Mouse (Mus musculus) liver, embryonic 11.5 days (tissue): Measurements from ENCODE around the gene a. TPM values are rescaled to one million over a fixed set of nuclear protein-coding genes. Genes with fewer than 3 reads are reported as not detected.
"Not testable (repeated sequence)": the region's sequence is repeated elsewhere in the genome, so short reads cannot be mapped to it uniquely, and the experiment has no call there.

ENCODE experiments used
- ATAC-seq: fragments of 200-750 bp; cut with Nextera tagmentation; replicated peaks from 2 replicates; pipeline ENCODE4 v1.8.0; 2017; ENCODE audit warnings: moderate number of reproducible peaks, mild to moderate bottlenecking, moderate TSS enrichment, moderate library complexity; ENCODE audit not compliant: low FRiP score
- DNase-seq: peaks from one replicate; pipeline ENCODE4 v3.0.0-alpha.2; 2017; ENCODE audit warnings: low spot score
- H3K27ac ChIP-seq: fragments of 300-500 bp; sonication (generic); 2 replicates; pipeline ENCODE4 v1.5.1; 2014; ENCODE audit warnings: mild to moderate bottlenecking, low read depth, low read length, control low read depth
- H3K27me3 ChIP-seq: fragments of 300-500 bp; sonication (generic); replicated peaks from 2 replicates; pipeline ENCODE4 v1.6.1; 2014; ENCODE audit warnings: low read length, mixed read lengths; ENCODE audit not compliant: control insufficient read depth, insufficient read depth
- H3K36me3 ChIP-seq: fragments of 300-500 bp; sonication (generic); 2 replicates; pipeline ENCODE4 v1.6.1; 2014; ENCODE audit warnings: mild to moderate bottlenecking, low read length, moderate library complexity, mixed read lengths; ENCODE audit not compliant: control insufficient read depth, insufficient read depth
- H3K4me1 ChIP-seq: fragments of 300-500 bp; sonication (generic); replicated peaks from 2 replicates; pipeline ENCODE4 v1.6.1; 2014; ENCODE audit warnings: low read length, mixed read lengths; ENCODE audit not compliant: control insufficient read depth, insufficient read depth
- H3K4me2 ChIP-seq: fragments of 300-500 bp; sonication (generic); 2 replicates; pipeline ENCODE4 v1.6.1; 2014; ENCODE audit warnings: mild to moderate bottlenecking, control low read depth, moderate library complexity
- H3K4me3 ChIP-seq: fragments of 300-500 bp; sonication (generic); 2 replicates; pipeline ENCODE4 v1.5.1; 2014; ENCODE audit warnings: low read depth, low read length, control low read depth
- H3K9ac ChIP-seq: fragments of 300-500 bp; sonication (generic); 2 replicates; pipeline ENCODE4 v1.6.1; 2014; ENCODE audit warnings: low read depth, low read length, control low read depth
- H3K9me3 ChIP-seq: fragments of 300-500 bp; sonication (generic); 2 replicates; pipeline ENCODE4 v1.6.1; 2016; ENCODE audit warnings: low read length, inconsistent platforms, mixed read lengths; ENCODE audit not compliant: control insufficient read depth
- WGBS: fragments of 180-500 bp; shearing (Covaris S2); extraction: QIAGEN DNeasy Blood & Tissue Kit; methylation state at CpG from one replicate; pipeline ENCODE4 v1.1.7; 2014; 5-methylcytosine and 5-hydroxymethylcytosine counted together
- polyA plus RNA-seq: library from polyadenylated mRNA; unstranded; fragments of >200 nt; fragmentation: Nextera tagmentation; extraction: Ambion mirVana; gene quantifications from 2 replicates; pipeline ENCODE4 v1.2.1, GENCODE M21; 2014

The a gene
- polyA plus RNA-seq, 1 experiment from 2014 or later, result 0.62 TPM

DNA sequence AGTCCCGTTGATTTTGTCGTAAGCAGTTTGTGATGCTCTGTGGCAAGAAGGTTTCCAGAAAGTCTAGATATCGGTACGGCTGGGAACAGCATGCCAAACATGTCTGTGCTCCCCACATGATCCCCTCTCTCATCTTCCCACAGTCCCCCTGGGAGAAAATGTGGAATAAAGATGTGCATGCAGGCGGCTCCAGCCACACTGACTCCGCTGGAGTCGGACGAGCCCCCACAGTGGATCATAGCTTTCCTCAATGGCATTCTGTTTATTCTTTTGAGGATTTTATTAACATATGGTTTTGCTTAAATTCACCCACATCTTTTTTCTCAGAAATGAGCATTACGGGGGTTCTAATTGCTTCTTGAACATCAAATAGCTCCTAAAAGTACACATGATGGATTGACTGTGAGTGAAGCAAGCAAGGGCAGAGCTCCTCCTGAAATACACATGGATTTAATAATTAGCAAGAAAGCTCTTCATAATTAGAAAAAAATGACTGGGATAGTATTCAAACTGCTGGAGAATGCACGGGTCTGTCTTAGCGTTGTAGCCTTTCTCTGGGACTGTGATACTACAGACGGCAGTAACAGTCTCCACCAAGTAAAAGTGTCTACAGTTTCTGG lies 124.8 kb downstream of the a start:
- WGBS, result 65% methylated on average over 12 of the region's 12 CpGs
- H3K9me3 ChIP-seq, result no peaks in the 10 kb centered on the region
- H3K27ac ChIP-seq, result no peak overlapping the region
- no peaks in the 10 kb centered on the region for H3K4me1 ChIP-seq
- no peak overlapping the region for H3K4me3 ChIP-seq
- H3K27me3 ChIP-seq, result no peaks in the 10 kb centered on the region
- no peak for ATAC-seq
- DNase-seq, result no peak
- H3K9ac ChIP-seq, result no peak overlapping the region
- no peaks in the 10 kb centered on the region for H3K36me3 ChIP-seq
- H3K4me2 ChIP-seq, result no peak overlapping the region

DNA sequence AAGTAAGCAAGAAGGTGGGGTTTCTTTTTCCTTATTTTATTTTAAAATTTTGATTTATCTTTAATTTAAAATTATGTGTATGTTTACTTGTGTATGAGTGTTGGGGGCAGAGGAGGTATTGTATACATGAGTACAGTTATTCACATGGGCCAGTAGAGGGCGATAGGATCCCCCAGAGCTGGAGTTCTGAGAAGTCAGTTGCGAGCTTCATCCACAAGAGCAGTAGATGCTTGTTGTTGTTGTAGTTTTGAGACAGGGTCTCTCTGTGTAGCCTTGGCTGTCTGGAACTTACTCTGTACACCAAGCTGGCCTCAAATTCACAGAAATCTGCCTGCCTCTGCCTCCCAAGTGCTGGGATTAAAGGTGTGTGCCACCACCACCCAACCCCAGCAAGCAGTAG lies 125.3 kb downstream of the a start:
- ATAC-seq (no peak), DNase-seq (no peak)
- H3K27ac ChIP-seq, result no peak overlapping the region
- H3K9ac ChIP-seq, result no peak overlapping the region
- WGBS, result 17% methylated on average over 2 of the region's 2 CpGs
- H3K9me3 ChIP-seq, result no peaks in the 10 kb centered on the region
- no peaks in the 10 kb centered on the region for H3K27me3 ChIP-seq
- no peaks in the 10 kb centered on the region for H3K4me1 ChIP-seq
- H3K36me3 ChIP-seq, result no peaks in the 10 kb centered on the region
- H3K4me2 ChIP-seq, result no peak overlapping the region
- H3K4me3 ChIP-seq, result no peak overlapping the region

GRCm38 (mm10) chr2:154917866-154918641 lies 126.9 kb downstream of the a start:
- no peak for DNase-seq
- WGBS, result 80% methylated on average over 13 of the region's 13 CpGs
- Histone ChIP-seq H3K4me1 (no peaks in the 10 kb centered on the region), H3K27ac (no peak overlapping the region), H3K9me3 (no peaks in the 10 kb centered on the region), H3K4me2 (no peak overlapping the region), H3K27me3 (no peaks in the 10 kb centered on the region), H3K9ac (no peak overlapping the region), H3K4me3 (no peak overlapping the region), H3K36me3 (no peaks in the 10 kb centered on the region)
- ATAC-seq, result no peak

DNA sequence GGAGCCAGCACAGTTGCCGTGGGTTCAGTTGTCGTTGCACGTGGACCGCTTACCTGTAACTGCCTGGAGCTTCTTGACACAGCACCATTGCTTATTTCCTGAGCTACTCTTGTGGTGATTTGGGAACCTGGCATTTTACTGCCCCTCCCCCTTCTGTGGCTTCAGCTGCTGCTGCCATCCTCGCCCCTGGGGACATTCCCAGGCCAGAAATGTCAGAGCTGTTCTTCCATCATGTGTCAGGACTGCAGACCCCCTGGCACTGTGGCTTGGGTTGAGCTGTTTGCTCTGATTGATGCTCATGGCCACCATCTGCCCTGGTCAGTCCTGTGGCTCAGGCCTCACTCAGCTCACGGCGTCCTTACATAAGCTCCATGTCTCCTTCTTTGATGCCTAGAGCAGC lies 129.7 kb downstream of the a start:
- Histone ChIP-seq H3K4me2 (no peak overlapping the region), H3K9ac (no peak overlapping the region), H3K27me3 (no peaks in the 10 kb centered on the region), H3K9me3 (no peaks in the 10 kb centered on the region), H3K27ac (no peak overlapping the region), H3K4me3 (no peak overlapping the region), H3K4me1 (no peaks in the 10 kb centered on the region), H3K36me3 (no peaks in the 10 kb centered on the region)
- DNase-seq, result no peak
- WGBS, result 69% methylated on average over 7 of the region's 7 CpGs
- ATAC-seq, result no peak

- H3K4me2 ChIP-seq, H3K4me1 ChIP-seq, H3K27me3 ChIP-seq, H3K4me3 ChIP-seq, DNase-seq, H3K27ac ChIP-seq, H3K9ac ChIP-seq, H3K9me3 ChIP-seq, H3K36me3 ChIP-seq, ATAC-seq: not testable (repeated sequence)
- WGBS, result no CpG with 5 or more reads among the region's 4 CpGs
Measured at GRCm38 (mm10) chr2:154922134-154922533, 130.9 kb downstream of the a start.

DNA sequence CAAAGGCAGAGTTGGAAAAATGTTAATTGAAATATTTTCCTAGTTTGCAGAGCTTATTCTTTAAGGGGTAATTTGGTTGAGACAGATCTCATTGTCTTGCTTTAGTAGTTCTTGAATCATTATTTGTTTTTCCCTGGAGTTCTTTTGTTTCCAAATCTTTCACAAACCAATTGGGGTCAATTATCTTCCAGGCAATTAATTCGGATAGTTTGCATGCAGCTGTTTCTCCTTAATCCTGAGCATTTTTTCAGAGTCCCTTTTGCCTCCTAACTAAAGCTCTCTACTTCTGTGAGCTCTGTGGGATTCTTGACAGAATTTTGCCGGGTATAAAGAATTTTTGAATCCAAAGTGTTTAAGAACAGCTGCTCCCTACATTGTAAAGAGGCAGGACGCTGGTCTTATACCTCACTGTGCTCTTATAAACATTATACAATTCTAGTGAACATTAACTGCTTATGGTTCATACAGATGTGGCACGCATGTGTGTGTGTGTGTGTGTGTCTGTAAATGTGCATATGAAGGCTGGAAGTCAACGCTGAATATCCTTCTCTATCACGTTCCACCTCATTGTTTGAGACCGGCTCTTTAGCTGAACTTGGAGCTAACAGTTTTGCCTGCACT lies 134.3 kb downstream of the a start:
- H3K4me3 ChIP-seq, result no peak overlapping the region
- no peak overlapping the region for H3K27ac ChIP-seq
- H3K4me1 ChIP-seq, result no peaks in the 10 kb centered on the region
- H3K9me3 ChIP-seq, result no peaks in the 10 kb centered on the region
- no peaks in the 10 kb centered on the region for H3K36me3 ChIP-seq
- no peak overlapping the region for H3K4me2 ChIP-seq
- H3K9ac ChIP-seq, result no peak overlapping the region
- ATAC-seq (no peak), DNase-seq (no peak)
- 76% methylated on average over 7 of the region's 7 CpGs for WGBS
- H3K27me3 ChIP-seq, result no peaks in the 10 kb centered on the region

DNA sequence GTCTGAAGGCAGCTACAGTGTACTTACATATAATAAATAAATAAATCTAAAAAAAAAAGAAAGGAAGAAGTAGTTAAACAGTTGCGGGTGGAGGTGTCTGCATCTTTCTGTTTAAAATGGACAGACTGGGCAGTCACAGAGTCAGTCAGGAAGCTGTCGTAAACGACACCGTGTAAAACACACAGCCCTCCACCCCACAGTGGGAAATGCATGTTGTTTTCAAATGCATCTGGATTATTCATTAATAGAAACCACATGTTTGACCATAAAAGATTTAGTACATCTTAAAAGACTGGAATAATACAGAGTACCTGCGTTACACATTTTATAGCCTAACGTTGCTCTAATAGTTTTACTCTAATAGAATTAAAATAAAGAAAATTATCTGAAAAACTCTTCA lies 135.6 kb downstream of the a start:
- Histone ChIP-seq H3K4me2 (no peak overlapping the region), H3K9ac (no peak overlapping the region), H3K4me1 (no peaks in the 10 kb centered on the region), H3K36me3 (no peaks in the 10 kb centered on the region), H3K4me3 (no peak overlapping the region), H3K9me3 (no peaks in the 10 kb centered on the region), H3K27ac (no peak overlapping the region), H3K27me3 (no peaks in the 10 kb centered on the region)
- 84% methylated on average over 6 of the region's 6 CpGs for WGBS
- no peak for DNase-seq
- no peak for ATAC-seq

- ATAC-seq (no peak), DNase-seq (no peak)
- 59% methylated on average over 2 of the region's 2 CpGs for WGBS
- no peaks in the 10 kb centered on the region for H3K36me3 ChIP-seq
- no peak overlapping the region for H3K4me2 ChIP-seq
- H3K9me3 ChIP-seq, result no peaks in the 10 kb centered on the region
- H3K4me3 ChIP-seq, result no peak overlapping the region
- no peaks in the 10 kb centered on the region for H3K27me3 ChIP-seq
- H3K27ac ChIP-seq, result no peak overlapping the region
- no peak overlapping the region for H3K9ac ChIP-seq
- H3K4me1 ChIP-seq, result no peaks in the 10 kb centered on the region
Measured at GRCm38 (mm10) chr2:154928298-154928697, 137.1 kb downstream of the a start.

- peaks cover 4% of the 10 kb centered on the region; the same call in 1 of the 2 replicates for H3K27me3 ChIP-seq
- no peaks in the 10 kb centered on the region for H3K9me3 ChIP-seq
- H3K4me3 ChIP-seq, result no peak overlapping the region
- H3K4me2 ChIP-seq, result no peak overlapping the region
- ATAC-seq, result no peak
- H3K27ac ChIP-seq, result no peak overlapping the region
- 70% methylated on average over 4 of the region's 4 CpGs for WGBS
- no peaks in the 10 kb centered on the region for H3K36me3 ChIP-seq
- DNase-seq, result no peak
- no peak overlapping the region for H3K9ac ChIP-seq
- no peaks in the 10 kb centered on the region for H3K4me1 ChIP-seq
Measured at GRCm38 (mm10) chr2:154933884-154934283, 142.7 kb downstream of the a start.
